Mouse (Mus musculus) intestine, embryonic 16.5 days (tissue): ENCODE measurements at regions not wholly inside any gene's neighbourhood (a gene's known extent, or its start where the extent isn't known, plus 50 kb on each side); places are given as distances from the start of the nearest gene placed in this dataset.

Experiments used
- ATAC-seq: fragments of 200-750 bp; cut with Nextera tagmentation; 2 replicates; pipeline ENCODE4 v1.8.0; 2017; ENCODE audit warnings: moderate TSS enrichment, moderate library complexity
- H3K27ac ChIP-seq: fragments of 300-500 bp; sonication (generic); 2 replicates; pipeline ENCODE4 v1.5.1; 2014; ENCODE audit warnings: mild to moderate bottlenecking, low read length
- H3K27me3 ChIP-seq: fragments of 300-500 bp; sonication (generic); replicated peaks from 2 replicates; pipeline ENCODE4 v1.6.1; 2014; ENCODE audit warnings: low read length, control low read depth, mixed read lengths; ENCODE audit not compliant: control insufficient read depth, insufficient read depth
- H3K36me3 ChIP-seq: fragments of 300-500 bp; sonication (generic); 2 replicates; pipeline ENCODE4 v1.6.1; 2014; ENCODE audit warnings: low read length, control low read depth; ENCODE audit not compliant: control insufficient read depth, insufficient read depth
- H3K4me1 ChIP-seq: fragments of 300-500 bp; sonication (generic); 2 replicates; pipeline ENCODE4 v1.6.1; 2014; ENCODE audit warnings: low read length, control low read depth, mixed read lengths; ENCODE audit not compliant: control insufficient read depth, insufficient read depth
- H3K4me2 ChIP-seq: fragments of 300-500 bp; sonication (generic); 2 replicates; pipeline ENCODE4 v1.6.1; 2014; ENCODE audit warnings: low read depth, low read length, control low read depth
- H3K4me3 ChIP-seq: fragments of 300-500 bp; sonication (generic); 2 replicates; pipeline ENCODE4 v1.5.1; 2014; ENCODE audit warnings: mild to moderate bottlenecking, low read length
- H3K9ac ChIP-seq: fragments of 300-500 bp; sonication (generic); 2 replicates; pipeline ENCODE4 v1.6.1; 2014; ENCODE audit warnings: low read depth, low read length
- H3K9me3 ChIP-seq: fragments of 300-500 bp; sonication (generic); 2 replicates; pipeline ENCODE4 v1.6.1; 2016; ENCODE audit warnings: low read length, control low read depth; ENCODE audit not compliant: control insufficient read depth
- WGBS: fragments of 180-500 bp; shearing (Covaris S2); extraction: QIAGEN DNeasy Blood & Tissue Kit; methylation state at CpG from one replicate; pipeline ENCODE4 v1.1.7; 2014; 5-methylcytosine and 5-hydroxymethylcytosine counted together

- H3K27ac ChIP-seq, result peak overlapping the region; percentile 75
- peak; percentile 97 for ATAC-seq
- WGBS, result 57% methylated on average over 25 of the region's 25 CpGs
Measured at GRCm38 (mm10) chr8:34622177-34623114, 510.9 kb upstream of the Gm10131 start.

GRCm38 (mm10) chr8:34618046-34618445 lies 506.5 kb upstream of the Gm10131 start:
- 32% methylated on average over 4 of the region's 5 CpGs for WGBS
- H3K4me1 ChIP-seq, result no peaks in the 10 kb centered on the region
- no peak overlapping the region for H3K27ac ChIP-seq
- no peak overlapping the region for H3K4me2 ChIP-seq
- no peak for ATAC-seq
- H3K9me3 ChIP-seq, result no peaks in the 10 kb centered on the region
- no peak overlapping the region for H3K4me3 ChIP-seq
- no peak overlapping the region for H3K9ac ChIP-seq
- no peaks in the 10 kb centered on the region for H3K36me3 ChIP-seq
- no peaks in the 10 kb centered on the region for H3K27me3 ChIP-seq

More at GRCm38 (mm10) chr8:34622177-34623114, 510.9 kb upstream of the Gm10131 start:
- Histone ChIP-seq H3K9ac (peak overlapping the region; percentile 44; the same call in 1 of the 2 replicates), H3K4me3 (peak overlapping the region; percentile 28), H3K27me3 (no peaks in the 10 kb centered on the region), H3K4me1 (no peaks in the 10 kb centered on the region), H3K4me2 (peak overlapping the region; percentile 51), H3K36me3 (no peaks in the 10 kb centered on the region), H3K9me3 (no peaks in the 10 kb centered on the region)

GRCm38 (mm10) chr8:34614987-34615386 lies 503.4 kb upstream of the Gm10131 start:
- Histone ChIP-seq H3K4me2 (no peak overlapping the region), H3K36me3 (no peaks in the 10 kb centered on the region), H3K9me3 (no peaks in the 10 kb centered on the region), H3K27ac (no peak overlapping the region), H3K4me1 (no peaks in the 10 kb centered on the region), H3K27me3 (no peaks in the 10 kb centered on the region), H3K4me3 (no peak overlapping the region), H3K9ac (no peak overlapping the region)
- no peak for ATAC-seq
- 87% methylated on average over 4 of the region's 4 CpGs for whole genome bisulfite sequencing

- ATAC-seq, result no peak
- Histone ChIP-seq H3K9ac (no peak overlapping the region), H3K27ac (no peak overlapping the region), H3K4me2 (no peak overlapping the region), H3K27me3 (no peaks in the 10 kb centered on the region), H3K36me3 (no peaks in the 10 kb centered on the region), H3K4me3 (no peak overlapping the region), H3K9me3 (no peaks in the 10 kb centered on the region), H3K4me1 (no peaks in the 10 kb centered on the region)
- WGBS, result 74% methylated on average over 10 of the region's 10 CpGs
Measured at GRCm38 (mm10) chr8:34614031-34614526, 502.5 kb upstream of the Gm10131 start.

GRCm38 (mm10) chr8:34613138-34613537 lies 501.6 kb upstream of the Gm10131 start:
- Histone ChIP-seq H3K4me3 (no peak overlapping the region), H3K4me2 (no peak overlapping the region), H3K4me1 (no peaks in the 10 kb centered on the region), H3K9me3 (no peaks in the 10 kb centered on the region), H3K27ac (no peak overlapping the region), H3K9ac (no peak overlapping the region), H3K27me3 (no peaks in the 10 kb centered on the region), H3K36me3 (no peaks in the 10 kb centered on the region)
- no peak for ATAC-seq
- 89% methylated on average over 5 of the region's 5 CpGs for WGBS

GRCm38 (mm10) chr8:34612396-34612795 lies 500.9 kb upstream of the Gm10131 start:
- Histone ChIP-seq H3K4me3 (no peak overlapping the region), H3K9me3 (no peaks in the 10 kb centered on the region), H3K27ac (no peak overlapping the region), H3K9ac (no peak overlapping the region), H3K36me3 (no peaks in the 10 kb centered on the region), H3K4me2 (no peak overlapping the region), H3K4me1 (no peaks in the 10 kb centered on the region), H3K27me3 (no peaks in the 10 kb centered on the region)
- 69% methylated on average over 3 of the region's 3 CpGs for WGBS
- no peak for ATAC-seq

- no peak overlapping the region for H3K4me2 ChIP-seq
- no peak overlapping the region for H3K27ac ChIP-seq
- no peak overlapping the region for H3K9ac ChIP-seq
- ATAC-seq, result no peak
- no peaks in the 10 kb centered on the region for H3K4me1 ChIP-seq
- H3K9me3 ChIP-seq, result no peaks in the 10 kb centered on the region
- no peaks in the 10 kb centered on the region for H3K27me3 ChIP-seq
- H3K36me3 ChIP-seq, result no peaks in the 10 kb centered on the region
- no peak overlapping the region for H3K4me3 ChIP-seq
Measured at GRCm38 (mm10) chr8:34610186-34610585, 498.6 kb upstream of the Gm10131 start.

GRCm38 (mm10) chr8:34607426-34607825 lies 495.9 kb upstream of the Gm10131 start:
- no peak for ATAC-seq
- H3K4me2 ChIP-seq, result no peak overlapping the region
- no peaks in the 10 kb centered on the region for H3K4me1 ChIP-seq
- whole genome bisulfite sequencing, result 91% methylated on average over 2 of the region's 2 CpGs
- H3K9me3 ChIP-seq, result no peaks in the 10 kb centered on the region
- H3K4me3 ChIP-seq, result no peak overlapping the region
- H3K27ac ChIP-seq, result no peak overlapping the region
- H3K27me3 ChIP-seq, result no peaks in the 10 kb centered on the region
- no peak overlapping the region for H3K9ac ChIP-seq
- no peaks in the 10 kb centered on the region for H3K36me3 ChIP-seq

GRCm38 (mm10) chr8:34605031-34605430 lies 493.5 kb upstream of the Gm10131 start:
- Histone ChIP-seq H3K36me3 (no peaks in the 10 kb centered on the region), H3K4me1 (no peaks in the 10 kb centered on the region), H3K27ac (no peak overlapping the region), H3K4me3 (no peak overlapping the region), H3K4me2 (no peak overlapping the region), H3K27me3 (no peaks in the 10 kb centered on the region), H3K9ac (no peak overlapping the region), H3K9me3 (no peaks in the 10 kb centered on the region)
- 95% methylated on average over 2 of the region's 2 CpGs for WGBS
- no peak for ATAC-seq
